Mouse (Mus musculus) embryo, embryonic 10.5 days (tissue): ENCODE results near the gene Engase.

Source experiments
- DNase-seq: peaks from one replicate; pipeline ENCODE4 v3.0.0-alpha.2; 2015; ENCODE audit warnings: low spot score

Gene Engase

DNA sequence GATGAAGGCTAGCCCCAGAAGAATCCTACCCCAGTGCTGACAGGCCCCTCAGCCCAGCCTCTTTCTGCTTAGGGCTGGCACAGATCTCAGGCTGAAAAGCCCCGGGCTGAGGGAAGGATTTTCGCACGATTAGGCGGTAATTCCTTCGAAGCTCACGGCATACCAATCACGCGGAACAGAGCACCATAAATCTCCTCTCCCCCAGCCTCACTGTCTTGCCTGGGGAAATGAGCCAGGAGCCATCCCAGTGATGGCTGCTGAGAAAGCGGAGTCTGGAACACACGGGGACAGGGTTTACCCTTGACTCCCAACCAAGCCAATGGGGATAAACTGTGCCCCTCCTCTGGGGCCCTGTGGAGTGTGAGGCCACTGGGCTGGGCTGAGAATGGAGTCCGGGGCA lies 48.4 kb downstream of the Engase start:
- DNase-seq = no peak

DNA sequence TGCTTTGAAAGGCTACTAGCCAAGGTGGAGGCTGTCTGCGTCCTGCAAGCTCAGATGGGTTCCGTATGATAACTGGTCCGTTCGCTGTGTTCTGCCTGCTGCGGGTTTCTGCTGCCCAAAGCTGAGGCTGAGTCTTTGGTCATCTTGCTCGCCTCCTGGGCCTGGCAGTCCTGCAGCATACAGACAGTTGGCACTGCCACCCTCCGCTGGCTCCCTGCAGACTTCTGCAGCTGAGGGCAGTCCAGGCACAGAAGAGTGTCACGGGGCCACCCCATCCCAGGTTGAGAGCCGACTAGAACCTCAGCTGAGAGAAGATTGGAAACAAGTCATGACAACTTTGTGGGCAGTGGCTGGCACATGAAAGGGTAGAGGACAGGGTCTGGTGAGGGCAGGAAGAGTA lies 52.1 kb downstream of the Engase start:
- no peak for DNase-seq

DNA sequence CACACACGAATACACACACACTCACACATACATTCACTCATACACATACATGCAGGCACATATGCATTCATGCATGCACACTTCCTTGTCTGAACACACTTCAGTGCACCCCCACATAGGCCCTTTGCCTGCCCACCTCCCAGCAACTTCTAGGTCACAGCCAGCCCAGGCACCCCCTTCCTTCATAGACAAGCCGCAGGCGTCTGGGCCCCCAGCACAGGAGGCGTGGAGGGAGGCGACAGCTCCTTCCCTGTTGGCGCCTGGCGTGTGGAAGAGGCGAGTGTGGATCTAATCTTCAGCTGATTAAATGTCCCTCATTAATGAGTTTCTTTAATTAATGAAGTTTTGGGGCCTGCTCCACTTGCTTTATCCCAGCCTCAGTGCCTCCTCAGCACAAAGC lies 53.7 kb downstream of the Engase start:
- no peak for DNase-seq

DNA sequence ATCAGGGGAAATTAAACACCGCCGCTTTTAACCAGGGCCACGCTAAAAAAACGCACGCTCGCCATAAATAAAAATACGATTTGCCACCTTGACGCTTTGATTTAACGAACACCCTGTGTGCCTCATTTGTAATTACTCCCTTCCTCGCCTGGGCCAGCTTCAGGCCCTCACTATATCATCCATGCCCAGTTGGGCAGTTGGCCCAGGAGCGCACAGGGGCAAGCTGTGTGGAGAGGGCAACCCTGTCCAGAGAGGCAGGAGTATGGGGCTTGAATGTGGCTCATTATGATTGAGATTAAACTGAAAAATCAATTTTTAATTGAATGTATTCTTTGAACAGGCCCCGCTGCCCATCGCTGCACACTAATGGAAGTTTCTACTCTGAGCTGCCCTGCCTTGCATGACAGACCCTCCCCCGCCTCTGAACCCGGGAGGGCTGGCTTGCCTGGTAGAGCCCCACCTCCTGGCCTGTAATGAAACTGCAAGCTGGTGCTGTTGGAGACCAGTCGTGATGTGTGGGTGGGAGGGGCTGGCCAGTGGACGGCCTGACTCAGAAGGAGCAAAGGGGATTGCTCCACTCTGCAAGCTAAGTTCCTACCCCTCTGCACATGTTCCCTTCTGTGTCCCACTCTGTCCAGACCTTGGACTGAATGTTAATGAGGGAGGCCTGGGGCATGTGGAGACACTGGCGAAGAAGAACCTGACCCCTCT lies 57.9 kb downstream of the Engase start:
- DNase-seq = peak; percentile 86

DNA sequence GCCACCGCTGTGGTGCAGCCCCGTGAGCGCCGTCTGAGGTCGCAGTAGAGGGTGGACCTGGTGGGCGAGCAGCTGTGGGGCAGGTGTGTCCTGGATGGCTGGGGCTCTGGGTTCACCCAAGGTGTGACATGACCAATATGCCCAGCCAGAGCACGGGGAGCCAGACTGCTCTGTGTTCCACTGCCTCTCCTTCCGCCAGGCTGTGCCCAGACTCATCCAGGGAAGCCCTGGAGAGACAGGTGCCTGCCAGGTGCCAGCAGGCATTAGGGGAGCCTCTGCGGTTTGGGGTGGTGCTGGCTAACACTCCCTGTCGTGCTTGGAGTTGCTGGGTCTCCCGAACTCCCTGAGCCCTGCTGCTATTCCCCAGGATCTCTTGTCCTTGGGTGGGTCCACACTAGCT lies 61.4 kb downstream of the Engase start:
- DNase-seq = no peak
